Mouse (Mus musculus) heart, adult 8-10 months (tissue): ENCODE measurements around the gene Rnf40. TPM values are rescaled to one million over a fixed set of nuclear protein-coding genes. Genes with fewer than 3 reads are reported as not detected.
"Not testable (repeated sequence)": the region's sequence is repeated elsewhere in the genome, so short reads cannot be mapped to it uniquely, and the experiment has no call there.

ENCODE experiments used
- DNase-seq: peaks from one replicate; pipeline ENCODE4 v3.0.0; 2022; ENCODE audit warnings: low spot score
- total RNA-seq, 4 experiments: library from RNA; stranded (reverse); gene quantifications; 2 replicates each; pipeline ENCODE4 v1.2.4; 2022

Rnf40 gene
- total RNA-seq, 4 experiments from 2014 or later = 38.1 to 42.6 (median 40.3) TPM

GRCm38 (mm10) chr7:127602903-127603302, 14.3 kb downstream of the Rnf40 start:
- no peak for DNase-seq

GRCm38 (mm10) chr7:127604256-127604655, 15.7 kb downstream of the Rnf40 start:
- DNase-seq = no peak

GRCm38 (mm10) chr7:127607150-127607549, 18.6 kb downstream of the Rnf40 start:
- no peak for DNase-seq

GRCm38 (mm10) chr7:127611011-127611410, 22.4 kb downstream of the Rnf40 start:
- no peak for DNase-seq

- no peak for DNase-seq
Measured at GRCm38 (mm10) chr7:127611561-127611960, 23.0 kb downstream of the Rnf40 start.

- DNase-seq = no peak
Measured at GRCm38 (mm10) chr7:127613501-127613900, 24.9 kb downstream of the Rnf40 start.

GRCm38 (mm10) chr7:127614091-127614490, 25.5 kb downstream of the Rnf40 start:
- DNase-seq = no peak

GRCm38 (mm10) chr7:127614511-127614890, 25.9 kb downstream of the Rnf40 start:
- DNase-seq = no peak

- peak; percentile 78 for DNase-seq
Measured at GRCm38 (mm10) chr7:127614891-127615843, 26.6 kb downstream of the Rnf40 start, which contains the start of gene Zfp629. Gene Zfp629 (minus strand): TSS chr7:127615797.

- DNase-seq = no peak
Measured at GRCm38 (mm10) chr7:127616336-127616735, 27.8 kb downstream of the Rnf40 start.

- DNase-seq = no peak
Measured at GRCm38 (mm10) chr7:127616881-127617280, 28.3 kb downstream of the Rnf40 start.

GRCm38 (mm10) chr7:127617962-127618361, 29.4 kb downstream of the Rnf40 start:
- DNase-seq = no peak

- DNase-seq = not testable (repeated sequence)
Measured at GRCm38 (mm10) chr7:127618402-127618801, 29.8 kb downstream of the Rnf40 start.

GRCm38 (mm10) chr7:127626039-127626438, 37.5 kb downstream of the Rnf40 start:
- no peak for DNase-seq

GRCm38 (mm10) chr7:127626471-127626870, 37.9 kb downstream of the Rnf40 start:
- no peak for DNase-seq

GRCm38 (mm10) chr7:127628646-127629045, 40.1 kb downstream of the Rnf40 start:
- no peak for DNase-seq

GRCm38 (mm10) chr7:127631416-127631815, 42.8 kb downstream of the Rnf40 start:
- no peak for DNase-seq

GRCm38 (mm10) chr7:127636963-127637362, 48.4 kb downstream of the Rnf40 start:
- peak; percentile 51 for DNase-seq

GRCm38 (mm10) chr7:127641260-127641659, 52.7 kb downstream of the Rnf40 start:
- no peak for DNase-seq

GRCm38 (mm10) chr7:127642254-127642653, 53.7 kb downstream of the Rnf40 start:
- no peak for DNase-seq

GRCm38 (mm10) chr7:127646363-127646762, 57.8 kb downstream of the Rnf40 start:
- DNase-seq = no peak

- not testable (repeated sequence) for DNase-seq
Measured at GRCm38 (mm10) chr7:127647576-127647975, 59.0 kb downstream of the Rnf40 start.

GRCm38 (mm10) chr7:127648516-127649201, 60.1 kb downstream of the Rnf40 start:
- DNase-seq = no peak
